8 mouse cellular contexts compared by ENCODE assay signal in the genomic region with DNA sequence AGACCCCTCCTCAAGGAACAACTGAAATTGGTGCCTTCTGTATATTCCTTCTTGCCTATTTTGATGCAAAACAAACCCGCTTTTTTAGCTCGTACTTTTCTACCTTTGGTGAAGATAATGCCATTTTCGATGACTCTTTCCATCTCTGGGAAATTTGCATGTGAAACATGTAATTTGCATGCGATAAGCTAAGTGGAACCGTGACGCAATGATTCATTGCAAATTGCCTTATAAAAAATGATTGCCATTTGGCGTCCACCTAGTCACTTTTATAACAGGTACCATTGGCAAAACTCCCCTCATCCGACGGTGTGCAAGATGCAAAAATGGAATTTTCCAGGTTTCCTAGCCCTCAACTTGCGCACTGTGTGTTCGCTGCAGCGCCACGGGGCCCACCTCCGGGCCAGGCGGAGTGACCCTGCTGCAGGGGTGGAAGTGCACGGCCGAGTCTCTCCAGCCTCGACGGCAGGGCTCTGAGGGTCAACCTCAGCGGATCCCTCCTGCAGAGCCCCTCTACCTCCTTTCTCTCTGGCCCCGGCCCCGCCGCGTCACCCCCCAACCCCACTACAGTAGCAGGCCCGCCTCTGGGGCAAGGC. TPM values are rescaled to one million over a fixed set of nuclear protein-coding genes. Genes with fewer than 3 reads are reported as not detected.
DNase-seq lines count a peak whose midpoint lies in the region; ATAC-seq and TF ChIP-seq lines count a peak whose summit lies in the region.

No protein-coding gene starts in this region.

- H3K27ac ChIP-seq in heart, embryonic 15.5 days: peak overlapping the region; percentile 92
- peak overlapping the region; percentile 64; the same call in 1 of the 2 replicates for H3K27ac ChIP-seq in ES-Bruce4 (ENCODE audit: insufficient read depth, low read length)
- H3K27ac ChIP-seq in forebrain, embryonic 16.5 days (ENCODE audit: low read length): peak overlapping the region; percentile 84
- H3K27ac ChIP-seq in lung, postnatal 0 days (ENCODE audit: low read length): peak overlapping the region; percentile 93

- TF ChIP-seq POLR2A in ES-Bruce4 (IDR thresholded peaks at IDR 0.05; ENCODE audit: insufficient read depth, low read length): no peak

- DNase-seq in heart, adult 8-10 months (ENCODE audit: low spot score): no peak
- no peak for DNase-seq in lung, postnatal 0 days (ENCODE audit: low spot score)
- DNase-seq in T-cell, adult 2 months (ENCODE audit: low spot score): no peak
- DNase-seq in right cerebral cortex, postnatal 10 days (ENCODE audit: low spot score in 2 of 2): no peak
- no peak for DNase-seq in gastrocnemius, postnatal 10 days

- peak overlapping the region; percentile 61 for H3K9ac ChIP-seq in heart, embryonic 15.5 days
- H3K9ac ChIP-seq in ES-Bruce4 (ENCODE audit: low read depth, poor library complexity, severe bottlenecking): peak overlapping the region; percentile 65
- H3K9ac ChIP-seq in forebrain, embryonic 16.5 days (replicated peaks; ENCODE audit: low read depth, low read length): peak overlapping the region; percentile 71
- peak overlapping the region; percentile 56 for H3K9ac ChIP-seq in lung, postnatal 0 days (replicated peaks; ENCODE audit: low read depth)

- no peak for TF ChIP-seq EP300 in ES-Bruce4 (IDR thresholded peaks at IDR 0.05; ENCODE audit: insufficient read depth, low read depth, low read length)
- TF ChIP-seq EP300 in lung, postnatal 0 days (IDR thresholded peaks at IDR 0.05): no peak

- peak overlapping the region; percentile 64 for H3K4me3 ChIP-seq in heart, embryonic 15.5 days
- peak overlapping the region; percentile 89 for H3K4me3 ChIP-seq in ES-Bruce4 (ENCODE audit: low read depth, low read length)
- H3K4me3 ChIP-seq in forebrain, embryonic 16.5 days (replicated peaks; ENCODE audit: low read length): peak overlapping the region; percentile 68
- H3K4me3 ChIP-seq in lung, postnatal 0 days (ENCODE audit: low read depth, low read length): peak overlapping the region; percentile 64

- no peaks in the 10 kb centered on the region for H3K36me3 ChIP-seq in heart, embryonic 15.5 days
- no peaks in the 10 kb centered on the region for H3K36me3 ChIP-seq in ES-Bruce4 (ENCODE audit: control insufficient read depth, insufficient read depth, low read length, poor library complexity, severe bottlenecking)
- H3K36me3 ChIP-seq in forebrain, embryonic 16.5 days (ENCODE audit: control insufficient read depth, insufficient read depth): no peaks in the 10 kb centered on the region
- no peaks in the 10 kb centered on the region for H3K36me3 ChIP-seq in lung, postnatal 0 days (ENCODE audit: insufficient read depth, low read length)

- TF ChIP-seq CTCF in ES-Bruce4 (IDR thresholded peaks at IDR 0.05; ENCODE audit: low read depth, low read length): no peak
- TF ChIP-seq CTCF in lung, postnatal 0 days (IDR thresholded peaks at IDR 0.05): no peak

- ATAC-seq in heart, embryonic 15.5 days (replicated peaks; ENCODE audit: insufficient number of reproducible peaks, insufficient read depth, low FRiP score, low read depth): no peak; the same call in 1 of the 2 replicates
- no peak for ATAC-seq in forebrain, embryonic 16.5 days
- ATAC-seq in lung, postnatal 0 days: peak; percentile 46

- no peaks in the 10 kb centered on the region for H3K4me1 ChIP-seq in heart, embryonic 15.5 days (replicated peaks)
- peaks cover 1% of the 10 kb centered on the region for H3K4me1 ChIP-seq in ES-Bruce4 (ENCODE audit: control insufficient read depth, insufficient read depth, low read length)
- H3K4me1 ChIP-seq in forebrain, embryonic 16.5 days (replicated peaks; ENCODE audit: control insufficient read depth, insufficient read depth, low read length): no peaks in the 10 kb centered on the region
- H3K4me1 ChIP-seq in lung, postnatal 0 days (ENCODE audit: insufficient read depth, low read depth, low read length): no peaks in the 10 kb centered on the region

- peak overlapping the region; percentile 59 for H3K4me2 ChIP-seq in heart, embryonic 15.5 days
- H3K4me2 ChIP-seq in forebrain, embryonic 16.5 days (ENCODE audit: low read length): peak overlapping the region; percentile 51
- peak overlapping the region; percentile 60 for H3K4me2 ChIP-seq in lung, postnatal 0 days (replicated peaks; ENCODE audit: low read depth, low read length)

- no peaks in the 10 kb centered on the region for H3K9me3 ChIP-seq in heart, embryonic 15.5 days (replicated peaks)
- no peaks in the 10 kb centered on the region for H3K9me3 ChIP-seq in ES-Bruce4 (replicated peaks; ENCODE audit: control insufficient read depth, insufficient read depth, low read length, poor library complexity, severe bottlenecking)
- H3K9me3 ChIP-seq in forebrain, embryonic 16.5 days (ENCODE audit: control insufficient read depth, low read length): no peaks in the 10 kb centered on the region
- no peaks in the 10 kb centered on the region for H3K9me3 ChIP-seq in lung, postnatal 0 days (ENCODE audit: low read length)

- peaks cover 51% of the 10 kb centered on the region for H3K27me3 ChIP-seq in heart, embryonic 15.5 days
- H3K27me3 ChIP-seq in ES-Bruce4 (ENCODE audit: control insufficient read depth, insufficient read depth, low read length, poor library complexity, severe bottlenecking): peaks cover 5% of the 10 kb centered on the region
- peaks cover 43% of the 10 kb centered on the region for H3K27me3 ChIP-seq in forebrain, embryonic 16.5 days (replicated peaks; ENCODE audit: control insufficient read depth, insufficient read depth, low read length)
- no peaks in the 10 kb centered on the region; the same call in 1 of the 2 replicates for H3K27me3 ChIP-seq in lung, postnatal 0 days (replicated peaks; ENCODE audit: insufficient read depth, low read length)

- 9% methylated on average over 25 of the region's 25 CpGs for WGBS in heart, embryonic 15.5 days
- WGBS in forebrain, embryonic 16.5 days: 17% methylated on average over 23 of the region's 25 CpGs
- WGBS in lung, postnatal 0 days: 11% methylated on average over 21 of the region's 25 CpGs

RNA-seq across cellular contexts. Expression of gene Klhl15, which starts 0.4 kb away (rescaled TPM):
- 4.4 and 4.8 TPM in 2 replicates for polyA plus RNA-seq in heart, embryonic 15.5 days (2015; fragmentation: Nextera tagmentation; extraction: Ambion mirVana)
- 1 to 10 TPM; 5.7 to 7.5 (median 6.7) TPM for total RNA-seq in heart, adult 8-10 months (2022)
- polyA plus RNA-seq in ES-Bruce4 (2011; ENCODE audit: insufficient read depth, insufficient read length, low read depth, missing spikeins): 11.7 and 12.1 TPM in 2 replicates
- polyA plus RNA-seq in forebrain, embryonic 16.5 days (2015; fragmentation: Nextera tagmentation; extraction: Ambion mirVana): 10.0 TPM in 2 replicates
- polyA plus RNA-seq in lung, postnatal 0 days (2015; fragmentation: Nextera tagmentation; extraction: Ambion mirVana): 5.1 and 5.7 TPM in 2 replicates
- total RNA-seq in gastrocnemius, postnatal 10 days (2021): 10 to 100 TPM in 1 of 2 experiments, 1 to 10 TPM in 1; 4.6 to 11.1 TPM

RNA-seq across cellular contexts. Expression of gene Eif2s3x, which starts 21.4 kb away (rescaled TPM):
- polyA plus RNA-seq in heart, embryonic 15.5 days (2015; fragmentation: Nextera tagmentation; extraction: Ambion mirVana): 45.1 and 54.0 TPM in 2 replicates
- total RNA-seq in heart, adult 8-10 months (2022): 100 to 1,000 TPM in 3 of 4 experiments, 10 to 100 TPM in 1; 95.2 to 166 (median 124) TPM
- polyA plus RNA-seq in ES-Bruce4 (2011; ENCODE audit: insufficient read depth, insufficient read length, low read depth, missing spikeins): 273 and 285 TPM in 2 replicates
- polyA plus RNA-seq in forebrain, embryonic 16.5 days (2015; fragmentation: Nextera tagmentation; extraction: Ambion mirVana): 106 and 121 TPM in 2 replicates
- 32.0 and 36.1 TPM in 2 replicates for polyA plus RNA-seq in lung, postnatal 0 days (2015; fragmentation: Nextera tagmentation; extraction: Ambion mirVana)
- 100 to 1,000 TPM in 1 of 2 experiments, 10 to 100 TPM in 1; 94.5 to 142 TPM for total RNA-seq in gastrocnemius, postnatal 10 days (2021)
